In genomic region chr1:133252251-133252650, GRCm38 (mm10) we compare ENCODE assay signal across 11 mouse cellular contexts. TPM values are rescaled to one million over a fixed set of nuclear protein-coding genes. Genes with fewer than 3 reads are reported as not detected.
A peak's percentile ranks its signal among the peaks of the same experiment; 100 is the strongest.
DNase-seq lines count a peak whose midpoint lies in the region; ATAC-seq lines count a peak whose summit lies in the region.
"Had no signal": no experiment of that assay in that cellular context is flagged by ENCODE, and none has a peak within 500 bp of the region (broad histone marks: within the 10 kb centered on the region; RNA-seq: fewer than 3 reads in every experiment).

No protein-coding gene starts in this region.

- H3K4me1 ChIP-seq in kidney, embryonic 16.5 days (ENCODE audit: insufficient read depth, low read length), result peaks cover 60% of the 10 kb centered on the region
- peaks cover 68% of the 10 kb centered on the region for H3K4me1 ChIP-seq in heart, embryonic 11.5 days (ENCODE audit: control insufficient read depth, insufficient read depth, low read length)
- peaks cover 81% of the 10 kb centered on the region for H3K4me1 ChIP-seq in heart, embryonic 13.5 days
- peaks cover 56% of the 10 kb centered on the region for H3K4me1 ChIP-seq in liver, embryonic 12.5 days
- H3K4me1 ChIP-seq in forebrain, embryonic 15.5 days, result peaks cover 25% of the 10 kb centered on the region

- no peaks in the 10 kb centered on the region for H3K9me3 ChIP-seq in kidney, embryonic 16.5 days (ENCODE audit: low read length)
- H3K9me3 ChIP-seq in heart, embryonic 11.5 days (replicated peaks; ENCODE audit: control insufficient read depth, low read length), result no peaks in the 10 kb centered on the region
- no peaks in the 10 kb centered on the region for H3K9me3 ChIP-seq in heart, embryonic 13.5 days
- H3K9me3 ChIP-seq in liver, embryonic 12.5 days (replicated peaks), result no peaks in the 10 kb centered on the region
- H3K9me3 ChIP-seq in forebrain, embryonic 15.5 days, result no peaks in the 10 kb centered on the region

- WGBS in kidney, embryonic 16.5 days, result 75% methylated on average over 3 of the region's 3 CpGs
- 56% methylated on average over 3 of the region's 3 CpGs for WGBS in heart, embryonic 11.5 days (ENCODE audit: insufficient replicate concordance)
- WGBS in heart, embryonic 13.5 days, result 56% methylated on average over 3 of the region's 3 CpGs
- 63% methylated on average over 3 of the region's 3 CpGs for WGBS in liver, embryonic 12.5 days (ENCODE audit: insufficient replicate concordance)
- 89% methylated on average over 3 of the region's 3 CpGs for WGBS in forebrain, embryonic 15.5 days

- no peak overlapping the region for H3K4me2 ChIP-seq in kidney, embryonic 16.5 days (replicated peaks; ENCODE audit: low read depth, low read length)
- H3K4me2 ChIP-seq in heart, embryonic 11.5 days, result no peak overlapping the region; the same call in 1 of the 2 replicates
- H3K4me2 ChIP-seq in heart, embryonic 13.5 days, result no peak overlapping the region
- H3K4me2 ChIP-seq in liver, embryonic 12.5 days, result no peak overlapping the region
- no peak overlapping the region for H3K4me2 ChIP-seq in forebrain, embryonic 15.5 days (replicated peaks)

- ATAC-seq in kidney, embryonic 16.5 days (ENCODE audit: low FRiP score, low TSS enrichment), result no peak
- no peak for ATAC-seq in heart, embryonic 11.5 days (replicated peaks; ENCODE audit: insufficient number of reproducible peaks, low FRiP score, low TSS enrichment)
- no peak for ATAC-seq in heart, embryonic 13.5 days (ENCODE audit: extremely low read depth, insufficient number of reproducible peaks, low FRiP score, low TSS enrichment)
- ATAC-seq in liver, embryonic 12.5 days, result no peak
- ATAC-seq in forebrain, embryonic 15.5 days (replicated peaks), result no peak

- H3K27me3 ChIP-seq in kidney, embryonic 16.5 days (ENCODE audit: insufficient read depth, low read length), result no peaks in the 10 kb centered on the region
- no peaks in the 10 kb centered on the region for H3K27me3 ChIP-seq in heart, embryonic 11.5 days (ENCODE audit: control insufficient read depth, insufficient read depth, low read length)
- no peaks in the 10 kb centered on the region for H3K27me3 ChIP-seq in heart, embryonic 13.5 days (replicated peaks)
- H3K27me3 ChIP-seq in liver, embryonic 12.5 days (replicated peaks), result peaks cover 33% of the 10 kb centered on the region
- no peaks in the 10 kb centered on the region for H3K27me3 ChIP-seq in forebrain, embryonic 15.5 days

- H3K36me3 ChIP-seq in kidney, embryonic 16.5 days (ENCODE audit: insufficient read depth, low read length), result no peaks in the 10 kb centered on the region
- no peaks in the 10 kb centered on the region for H3K36me3 ChIP-seq in heart, embryonic 11.5 days (ENCODE audit: control insufficient read depth, insufficient read depth, low read length)
- H3K36me3 ChIP-seq in heart, embryonic 13.5 days, result no peaks in the 10 kb centered on the region
- no peaks in the 10 kb centered on the region for H3K36me3 ChIP-seq in liver, embryonic 12.5 days
- no peaks in the 10 kb centered on the region for H3K36me3 ChIP-seq in forebrain, embryonic 15.5 days

- peak overlapping the region; percentile 84 for H3K27ac ChIP-seq in kidney, embryonic 16.5 days (ENCODE audit: low read length)
- H3K27ac ChIP-seq in heart, embryonic 11.5 days (ENCODE audit: low read depth, low read length), result peak overlapping the region; percentile 71
- H3K27ac ChIP-seq in heart, embryonic 13.5 days (replicated peaks), result peak overlapping the region; percentile 75
- peak overlapping the region; percentile 60; the same call in 1 of the 2 replicates for H3K27ac ChIP-seq in liver, embryonic 12.5 days
- no peak overlapping the region for H3K27ac ChIP-seq in forebrain, embryonic 15.5 days (replicated peaks)

- no peak for DNase-seq in kidney, postnatal 14 days
- DNase-seq in urinary bladder, postnatal 4 days (ENCODE audit: low spot score in 2 of 2), result no peak
- no peak for DNase-seq in B cell, adult 2 months
- DNase-seq: right cerebral cortex, postnatal 4 days; thymus, adult 2 months had no signal

- no peak overlapping the region for H3K9ac ChIP-seq in kidney, embryonic 16.5 days (replicated peaks; ENCODE audit: low read length)
- 0 out of 2 replicates have a peak overlapping the region, but pooled peaks have one; percentile 49 for H3K9ac ChIP-seq in heart, embryonic 11.5 days (ENCODE audit: low read depth, low read length)
- H3K9ac ChIP-seq in heart, embryonic 13.5 days, result peak overlapping the region; percentile 33; the same call in 1 of the 2 replicates
- no peak overlapping the region for H3K9ac ChIP-seq in liver, embryonic 12.5 days
- no peak overlapping the region for H3K9ac ChIP-seq in forebrain, embryonic 15.5 days (replicated peaks)

- H3K4me3 ChIP-seq in kidney, embryonic 16.5 days (ENCODE audit: low read length), result no peak overlapping the region
- H3K4me3 ChIP-seq in heart, embryonic 11.5 days (ENCODE audit: low read depth, low read length), result no peak overlapping the region
- H3K4me3 ChIP-seq in heart, embryonic 13.5 days, result no peak overlapping the region
- H3K4me3 ChIP-seq in liver, embryonic 12.5 days, result no peak overlapping the region
- no peak overlapping the region for H3K4me3 ChIP-seq in forebrain, embryonic 15.5 days
- H3K4me3 ChIP-seq: erythroblast, embryonic 14.5 days had no signal

RNA-seq across cellular contexts. Expression of gene Golt1a, which starts 57.3 kb away (rescaled TPM):
- 7.9 and 8.0 TPM in 2 replicates for polyA plus RNA-seq in kidney, embryonic 16.5 days (2015; fragmentation: Nextera tagmentation; extraction: Ambion mirVana)
- not detected in 2 replicates for polyA plus RNA-seq in heart, embryonic 11.5 days (2014; fragmentation: Nextera tagmentation; extraction: Ambion mirVana)
- polyA plus RNA-seq in heart, embryonic 13.5 days (2015; fragmentation: Nextera tagmentation; extraction: Ambion mirVana), result 0.13 and 0.18 TPM in 2 replicates
- polyA plus RNA-seq in liver, embryonic 12.5 days (2016; fragmentation: Nextera tagmentation; extraction: Ambion mirVana), result 4.4 and 5.8 TPM in 2 replicates
- polyA plus RNA-seq in forebrain, embryonic 15.5 days (2015; fragmentation: Nextera tagmentation; extraction: Ambion mirVana), result 0.32 TPM in 1 of 2 replicates, not detected in the other
- polyA plus RNA-seq: erythroblast, embryonic 14.5 days had no signal

Comparison
In these comparisons a context has a peak if more than half of its experiments do, and no peak if none do; other contexts are left out.
1. H3K9ac ChIP-seq: peak in heart, embryonic 11.5 days (single experiment) and heart, embryonic 13.5 days (single experiment); none in kidney, embryonic 16.5 days (single experiment), liver, embryonic 12.5 days (single experiment) and forebrain, embryonic 15.5 days (single experiment).